Mouse (Mus musculus): ENCODE measurements around the gene 4932438H23Rik. TPM values are rescaled to one million over a fixed set of nuclear protein-coding genes. Genes with fewer than 3 reads are reported as not detected.

The 4932438H23Rik gene
- total RNA-seq, 2 experiments from 2014 or later, result 0.32 to 0.74 TPM

GRCm38 (mm10) chr16:91011847-91012246, 83.1 kb downstream of the 4932438H23Rik start:
- intact Hi-C loops (cut with DNase I), result no loop called here
- DNase-seq, result no peak

GRCm38 (mm10) chr16:91011021-91011683, 83.8 kb downstream of the 4932438H23Rik start, which contains the start of gene Synj1:
TSS of gene Synj1 (minus strand) at chr16:91011308.
- intact Hi-C loops (cut with DNase I), result no loop called here
- peak; percentile 86 for DNase-seq

DNA sequence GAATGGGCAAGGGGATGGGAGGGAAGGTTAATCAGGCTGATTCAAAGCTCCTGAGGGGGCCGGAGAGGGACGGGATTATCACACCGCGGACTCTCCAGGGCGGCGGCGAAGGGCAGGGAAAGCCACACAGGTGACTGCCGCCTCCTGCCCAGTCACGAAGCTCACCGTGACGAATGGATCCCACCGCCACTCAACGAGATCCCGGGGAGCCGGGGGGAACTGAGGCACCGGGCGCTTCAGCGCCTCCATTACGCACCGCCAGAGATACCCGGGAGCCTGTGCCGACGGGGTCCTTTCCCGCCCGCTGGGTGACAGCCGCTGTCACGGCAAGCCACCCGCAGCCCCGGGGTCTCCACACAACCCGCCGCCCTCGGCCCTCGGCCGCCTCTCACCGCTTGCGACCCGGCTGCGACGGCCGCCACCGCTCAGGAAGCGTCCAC, 84.3 kb downstream of the 4932438H23Rik start:
- DNase-seq, result no peak
- intact Hi-C loops (cut with DNase I), result no loop called here

- intact Hi-C loops (cut with DNase I), result no loop called here
- no peak for DNase-seq
Observed at GRCm38 (mm10) chr16:91009942-91010529, 84.9 kb downstream of the 4932438H23Rik start.

DNA sequence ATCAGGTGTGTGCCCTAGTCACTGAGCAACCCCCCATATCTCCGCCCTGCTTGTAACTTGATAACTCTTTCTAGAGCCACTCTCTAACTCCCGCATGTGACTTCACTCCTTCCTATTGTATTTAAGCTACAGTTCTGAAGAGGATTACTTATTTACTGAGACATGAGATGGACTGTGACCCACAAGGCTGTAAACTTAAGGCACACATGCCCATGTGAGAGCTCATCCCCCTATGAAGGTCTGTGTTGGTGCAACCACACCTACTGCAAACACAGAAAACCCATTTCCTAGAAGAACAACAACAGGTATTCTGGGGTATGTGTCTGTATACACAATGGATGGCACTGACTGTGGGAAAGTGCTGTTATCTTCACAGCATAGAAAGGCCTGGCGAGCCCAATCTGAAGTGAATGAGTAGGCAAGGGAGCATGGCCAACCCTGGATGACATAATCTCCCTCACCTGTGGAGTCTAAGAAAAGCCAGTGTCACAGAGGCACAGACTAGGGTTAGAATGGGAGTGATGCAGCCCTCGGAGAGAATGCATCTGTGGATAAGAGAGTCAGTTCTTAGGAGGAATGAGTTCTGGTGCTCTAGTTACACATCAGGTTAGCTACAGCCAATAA, 89.9 kb downstream of the 4932438H23Rik start:
- no peak for DNase-seq
- intact Hi-C loops (cut with DNase I), result no loop called here

Other genes with a start within 250 kb of the 4932438H23Rik start
- 10 to 100 TPM; 27.2 to 32.5 TPM for gene Cfap298, start 160.0 kb downstream of the 4932438H23Rik start, total RNA-seq (2021)
- 10 to 100 TPM; 11.2 to 11.5 TPM for gene Synj1, start 83.8 kb downstream of the 4932438H23Rik start, total RNA-seq (2021)
- gene Paxbp1, start 50.6 kb downstream of the 4932438H23Rik start, total RNA-seq (2021), result 10 to 100 TPM in 1 of 2 experiments, 1 to 10 TPM in 1; 8.5 to 11.5 TPM
- not detected for gene Olig2, start 130.3 kb upstream of the 4932438H23Rik start, total RNA-seq (2021)
- not detected for gene Olig1, start 174.7 kb upstream of the 4932438H23Rik start, total RNA-seq (2021)

Data from gastrocnemius, postnatal 36 days (tissue).